In the genomic region with DNA sequence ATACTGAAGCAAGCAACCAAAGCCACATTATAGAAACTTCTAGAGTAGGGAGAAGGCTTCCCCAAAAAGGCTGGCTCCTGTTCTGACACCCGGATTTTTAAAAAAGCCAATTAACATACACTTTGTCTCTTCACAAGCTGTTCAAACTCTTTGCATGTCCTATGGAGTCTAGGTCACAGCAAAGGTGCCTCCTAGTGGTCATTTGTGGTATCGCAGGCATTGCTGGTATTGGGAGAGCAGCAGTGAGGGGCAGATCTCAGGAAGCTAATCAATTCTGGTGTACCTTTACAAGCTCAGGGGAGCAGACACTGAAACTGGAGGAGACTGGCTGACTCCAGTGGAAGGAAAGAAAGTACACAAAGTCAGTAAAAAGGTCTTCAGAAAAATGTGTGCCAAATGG, we compare ENCODE assay signal across 9 mouse cellular contexts. TPM values are rescaled to one million over a fixed set of nuclear protein-coding genes. Genes with fewer than 3 reads are reported as not detected.
A peak's percentile ranks its signal among the peaks of the same experiment; 100 is the strongest.
DNase-seq lines count a peak whose midpoint lies in the region; ATAC-seq and TF ChIP-seq lines count a peak whose summit lies in the region.
"Had no signal": no experiment of that assay in that cellular context is flagged by ENCODE, and none has a peak within 500 bp of the region (broad histone marks: within the 10 kb centered on the region; RNA-seq: fewer than 3 reads in every experiment).

No protein-coding gene starts in this region.

- ATAC-seq in forebrain, postnatal 0 days, result peak; percentile 93
- peak; percentile 71 for ATAC-seq in hindbrain, embryonic 11.5 days (ENCODE audit: low FRiP score)
- ATAC-seq in lung, postnatal 0 days, result peak; percentile 65

- no peak overlapping the region for H3K4me2 ChIP-seq in forebrain, postnatal 0 days (ENCODE audit: low read depth)
- no peak overlapping the region for H3K4me2 ChIP-seq in hindbrain, embryonic 11.5 days (replicated peaks; ENCODE audit: low read depth, low read length)
- no peak overlapping the region for H3K4me2 ChIP-seq in lung, postnatal 0 days (replicated peaks; ENCODE audit: low read depth, low read length)
- H3K4me2 ChIP-seq: liver, embryonic 15.5 days had no signal

- peak; percentile 98 for TF ChIP-seq CTCF in forebrain, postnatal 0 days (IDR thresholded peaks at IDR 0.05; ENCODE audit: low read depth)
- TF ChIP-seq CTCF in lung, postnatal 0 days (IDR thresholded peaks at IDR 0.05), result peak; percentile 98

- H3K4me1 ChIP-seq in forebrain, postnatal 0 days (ENCODE audit: insufficient read depth), result no peaks in the 10 kb centered on the region
- no peaks in the 10 kb centered on the region for H3K4me1 ChIP-seq in hindbrain, embryonic 11.5 days (replicated peaks; ENCODE audit: control insufficient read depth, insufficient read depth, low read length)
- H3K4me1 ChIP-seq in lung, postnatal 0 days (ENCODE audit: insufficient read depth, low read depth, low read length), result no peaks in the 10 kb centered on the region
- H3K4me1 ChIP-seq: liver, embryonic 15.5 days had no signal

- H3K27ac ChIP-seq in forebrain, postnatal 0 days (ENCODE audit: low read depth, low read length), result no peak overlapping the region
- no peak overlapping the region for H3K27ac ChIP-seq in hindbrain, embryonic 11.5 days (ENCODE audit: low read depth, low read length)
- H3K27ac ChIP-seq in lung, postnatal 0 days (ENCODE audit: low read length), result no peak overlapping the region
- H3K27ac ChIP-seq: liver, embryonic 15.5 days had no signal

- H3K9me3 ChIP-seq in forebrain, postnatal 0 days (ENCODE audit: low read length), result no peaks in the 10 kb centered on the region
- no peaks in the 10 kb centered on the region for H3K9me3 ChIP-seq in hindbrain, embryonic 11.5 days (ENCODE audit: control insufficient read depth, low read length)
- H3K9me3 ChIP-seq in lung, postnatal 0 days (ENCODE audit: low read length), result no peaks in the 10 kb centered on the region
- H3K9me3 ChIP-seq: liver, embryonic 15.5 days had no signal

- H3K27me3 ChIP-seq in forebrain, postnatal 0 days (ENCODE audit: insufficient read depth, low read length), result no peaks in the 10 kb centered on the region
- no peaks in the 10 kb centered on the region for H3K27me3 ChIP-seq in hindbrain, embryonic 11.5 days (ENCODE audit: control insufficient read depth, insufficient read depth, low read length)
- no peaks in the 10 kb centered on the region for H3K27me3 ChIP-seq in lung, postnatal 0 days (replicated peaks; ENCODE audit: insufficient read depth, low read length)
- H3K27me3 ChIP-seq: liver, embryonic 15.5 days had no signal

- no peak overlapping the region for H3K4me3 ChIP-seq in forebrain, postnatal 0 days (ENCODE audit: low read depth, low read length)
- H3K4me3 ChIP-seq in hindbrain, embryonic 11.5 days (ENCODE audit: low read depth, low read length), result no peak overlapping the region
- no peak overlapping the region for H3K4me3 ChIP-seq in lung, postnatal 0 days (ENCODE audit: low read depth, low read length)
- H3K4me3 ChIP-seq: liver, embryonic 15.5 days had no signal

- H3K36me3 ChIP-seq in forebrain, postnatal 0 days (ENCODE audit: insufficient read depth), result peaks cover 70% of the 10 kb centered on the region
- H3K36me3 ChIP-seq in hindbrain, embryonic 11.5 days (ENCODE audit: control insufficient read depth, insufficient read depth, low read length), result 0 out of 2 replicates have a peak, but pooled peaks cover 6% of the 10 kb centered on the region
- H3K36me3 ChIP-seq in lung, postnatal 0 days (ENCODE audit: insufficient read depth, low read length), result peaks cover 38% of the 10 kb centered on the region

- TF ChIP-seq EP300 in lung, postnatal 0 days (IDR thresholded peaks at IDR 0.05), result no peak

- no peak overlapping the region for H3K9ac ChIP-seq in forebrain, postnatal 0 days
- no peak overlapping the region for H3K9ac ChIP-seq in hindbrain, embryonic 11.5 days (ENCODE audit: low read depth, low read length)
- no peak overlapping the region for H3K9ac ChIP-seq in lung, postnatal 0 days (replicated peaks; ENCODE audit: low read depth)
- H3K9ac ChIP-seq: liver, embryonic 15.5 days had no signal

- peak; percentile 87 for DNase-seq in MN1 (ENCODE audit: low spot score)
- peak; percentile 61 for DNase-seq in cerebellum, adult 11-12 months
- DNase-seq in forebrain, postnatal 0 days, result peak; percentile 93
- peak; percentile 93 for DNase-seq in hindbrain, embryonic 11.5 days (ENCODE audit: low spot score)
- peak; percentile 78 to 95 for DNase-seq in layer of hippocampus, adult 8-10 months (ENCODE audit: low spot score in 2 of 2)
- DNase-seq in lung, postnatal 0 days (ENCODE audit: low spot score), result peak; percentile 73
- peak; percentile 79 for DNase-seq in ovary, postnatal 36 days (ENCODE audit: low spot score)
- DNase-seq in thymus, postnatal 10 days (ENCODE audit: low spot score in 2 of 2), result peak; percentile 42 to 81

- 3% methylated on average over 2 of the region's 2 CpGs for WGBS in forebrain, postnatal 0 days
- 11% methylated on average over 2 of the region's 2 CpGs for WGBS in hindbrain, embryonic 11.5 days
- 3% methylated on average over 2 of the region's 2 CpGs for WGBS in lung, postnatal 0 days

RNA-seq across cellular contexts. Expression of a gene that starts 6.2 kb away (rescaled TPM):
- total RNA-seq in forebrain, postnatal 0 days (2014; rRNA removed), result not detected in 2 replicates
- not detected in 2 replicates for polyA plus RNA-seq in forebrain, postnatal 0 days (2015; fragmentation: Nextera tagmentation; extraction: Ambion mirVana)
- not detected in 2 replicates for polyA plus RNA-seq in hindbrain, embryonic 11.5 days (2014; fragmentation: Nextera tagmentation; extraction: Ambion mirVana)
- not detected for total RNA-seq in layer of hippocampus, adult 8-10 months (2022)
- not detected in 2 replicates for polyA plus RNA-seq in lung, postnatal 0 days (2015; fragmentation: Nextera tagmentation; extraction: Ambion mirVana)
- polyA plus RNA-seq: liver, embryonic 15.5 days had no signal

RNA-seq across cellular contexts. Expression of a gene that starts 8.3 kb away (rescaled TPM):
- 36.2 and 53.1 TPM in 2 replicates for total RNA-seq in forebrain, postnatal 0 days (2014; rRNA removed)
- 46.9 and 47.3 TPM in 2 replicates for polyA plus RNA-seq in forebrain, postnatal 0 days (2015; fragmentation: Nextera tagmentation; extraction: Ambion mirVana)
- polyA plus RNA-seq in hindbrain, embryonic 11.5 days (2014; fragmentation: Nextera tagmentation; extraction: Ambion mirVana), result 51.9 and 53.4 TPM in 2 replicates
- 10 to 100 TPM; 20.7 to 31.5 (median 27.8) TPM for total RNA-seq in layer of hippocampus, adult 8-10 months (2022)
- 46.1 and 59.9 TPM in 2 replicates for polyA plus RNA-seq in lung, postnatal 0 days (2015; fragmentation: Nextera tagmentation; extraction: Ambion mirVana)

RNA-seq across cellular contexts. Expression of a gene that starts 45.3 kb away (rescaled TPM):
- total RNA-seq in forebrain, postnatal 0 days (2014; rRNA removed), result 47.5 and 72.6 TPM in 2 replicates
- 29.3 and 34.2 TPM in 2 replicates for polyA plus RNA-seq in forebrain, postnatal 0 days (2015; fragmentation: Nextera tagmentation; extraction: Ambion mirVana)
- polyA plus RNA-seq in hindbrain, embryonic 11.5 days (2014; fragmentation: Nextera tagmentation; extraction: Ambion mirVana), result 3.3 and 5.7 TPM in 2 replicates
- 10 to 100 TPM; 35.7 to 55.6 (median 48.7) TPM for total RNA-seq in layer of hippocampus, adult 8-10 months (2022)
- 62.6 and 64.6 TPM in 2 replicates for polyA plus RNA-seq in lung, postnatal 0 days (2015; fragmentation: Nextera tagmentation; extraction: Ambion mirVana)
